Mouse (Mus musculus) right cerebral cortex, postnatal 25 days (tissue): Measurements from ENCODE around the gene 4930469K13Rik.

Experiments
- DNase-seq: peaks from one replicate; pipeline ENCODE4 v3.0.0; 2022

Gene 4930469K13Rik

GRCm38 (mm10) chr11:33974341-33975040, 123.9 kb downstream of the 4930469K13Rik start:
- no peak for DNase-seq

- DNase-seq = no peak
Measured at GRCm38 (mm10) chr11:33972114-33972513, 126.2 kb downstream of the 4930469K13Rik start.

- DNase-seq = no peak
Measured at GRCm38 (mm10) chr11:33969199-33969598, 129.2 kb downstream of the 4930469K13Rik start.

GRCm38 (mm10) chr11:33967708-33968107, 130.6 kb downstream of the 4930469K13Rik start:
- no peak for DNase-seq

GRCm38 (mm10) chr11:33965380-33965779, 133.0 kb downstream of the 4930469K13Rik start:
- DNase-seq = no peak

- no peak for DNase-seq
Measured at GRCm38 (mm10) chr11:33962688-33963407, 135.5 kb downstream of the 4930469K13Rik start, which contains the start of gene Kcnmb1. Kcnmb1 (plus strand) TSS chr11:33963013.

GRCm38 (mm10) chr11:33962178-33962577, 136.2 kb downstream of the 4930469K13Rik start:
- no peak for DNase-seq

- no peak for DNase-seq
Measured at GRCm38 (mm10) chr11:33958713-33959112, 139.6 kb downstream of the 4930469K13Rik start.

GRCm38 (mm10) chr11:33957595-33957994, 140.8 kb downstream of the 4930469K13Rik start:
- DNase-seq = no peak

- DNase-seq = no peak
Measured at GRCm38 (mm10) chr11:33956623-33957022, 141.7 kb downstream of the 4930469K13Rik start.

- DNase-seq = no peak
Measured at GRCm38 (mm10) chr11:33955982-33956381, 142.4 kb downstream of the 4930469K13Rik start.

- no peak for DNase-seq
Measured at GRCm38 (mm10) chr11:33951684-33952625, 146.4 kb downstream of the 4930469K13Rik start.

GRCm38 (mm10) chr11:33951155-33951554, 147.2 kb downstream of the 4930469K13Rik start:
- DNase-seq = no peak

GRCm38 (mm10) chr11:33946501-33946900, 151.9 kb downstream of the 4930469K13Rik start:
- DNase-seq = no peak

GRCm38 (mm10) chr11:33944786-33945328, 153.5 kb downstream of the 4930469K13Rik start:
- DNase-seq = no peak

GRCm38 (mm10) chr11:33944067-33944785, 154.1 kb downstream of the 4930469K13Rik start:
- DNase-seq = no peak

- DNase-seq = no peak
Measured at GRCm38 (mm10) chr11:33943565-33943964, 154.8 kb downstream of the 4930469K13Rik start.

- no peak for DNase-seq
Measured at GRCm38 (mm10) chr11:33939456-33940113, 158.8 kb downstream of the 4930469K13Rik start.

- DNase-seq = no peak
Measured at GRCm38 (mm10) chr11:33938561-33939274, 159.6 kb downstream of the 4930469K13Rik start.

GRCm38 (mm10) chr11:33937641-33938040, 160.7 kb downstream of the 4930469K13Rik start:
- no peak for DNase-seq

GRCm38 (mm10) chr11:33934286-33934685, 164.1 kb downstream of the 4930469K13Rik start:
- DNase-seq = no peak
